Mouse (Mus musculus) bone marrow, adult 2 months (tissue): ENCODE measurements at regions not wholly inside any gene's neighbourhood (a gene's known extent, or its start where the extent isn't known, plus 50 kb on each side); places are given as distances from the start of the nearest gene placed in this dataset.

Source experiments
- CTCF ChIP-seq: fragments of 200-500 bp; IDR thresholded peaks from 2 replicates; pipeline ENCODE4 v1.5.1; 2011; ENCODE audit warnings: low read length, control low read depth; ENCODE audit not compliant: control insufficient read depth, insufficient read depth
- POLR2A ChIP-seq: fragments of 200-500 bp; IDR thresholded peaks from 2 replicates; pipeline ENCODE4 v1.6.1; 2011; ENCODE audit warnings: low read depth, mild to moderate bottlenecking, control low read depth, low read length, borderline replicate concordance; ENCODE audit not compliant: control insufficient read depth

DNA sequence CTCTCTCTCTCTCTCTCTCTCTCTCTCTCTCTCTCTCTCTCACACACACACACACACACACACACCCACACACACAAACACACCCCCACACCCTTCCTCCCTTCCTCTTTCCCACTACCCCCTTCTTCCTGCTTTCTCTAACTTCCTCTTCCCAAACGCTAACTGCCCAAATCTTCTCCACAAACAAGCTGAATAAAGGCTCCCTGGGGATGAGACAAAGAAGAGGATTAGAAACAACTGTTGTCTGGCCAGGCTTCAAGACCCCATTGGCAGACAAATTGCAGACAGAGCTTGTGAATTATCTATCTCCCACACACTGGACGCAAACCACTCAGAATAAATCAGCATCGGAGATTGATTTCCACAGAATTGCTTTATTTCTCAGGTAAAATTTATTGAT is 603.4 kb upstream of the Tle4 start:
- TF ChIP-seq CTCF (no peak), POLR2A (no peak)
